Mouse (Mus musculus) cerebellum, adult 2 months (tissue): ENCODE measurements around the gene Ccnd3. TPM values are rescaled to one million over a fixed set of nuclear protein-coding genes. Genes with fewer than 3 reads are reported as not detected.

Experiments used
- DNase-seq, 2 experiments: peaks; one replicate each; pipeline ENCODE4 v3.0.0; 2021
- H3K27ac ChIP-seq: fragments of 200-500 bp; 2 replicates; pipeline ENCODE4 v1.5.1; 2012; ENCODE audit warnings: low read length, control low read depth, inconsistent platforms; ENCODE audit not compliant: insufficient read depth
- H3K27me3 ChIP-seq: fragments of 200-500 bp; 2 replicates; pipeline ENCODE4 v1.6.1; 2012; ENCODE audit warnings: inconsistent platforms, mild to moderate bottlenecking, low read length, moderate library complexity; ENCODE audit not compliant: control insufficient read depth, insufficient read depth
- H3K4me1 ChIP-seq: fragments of 200-500 bp; 2 replicates; pipeline ENCODE4 v1.6.1; 2011; ENCODE audit warnings: low read length; ENCODE audit not compliant: control insufficient read depth, insufficient read depth
- H3K4me3 ChIP-seq: fragments of 200-500 bp; replicated peaks from 2 replicates; pipeline ENCODE3; 2011; ENCODE audit warnings: mild to moderate bottlenecking, low read depth, low read length, control low read depth; ENCODE audit not compliant: insufficient read depth
- CTCF ChIP-seq: fragments of 200-500 bp; IDR thresholded peaks from 2 replicates; pipeline ENCODE4 v1.5.1; 2011; ENCODE audit warnings: low read depth, mild to moderate bottlenecking, control low read depth, low read length, moderate library complexity, borderline replicate concordance; ENCODE audit not compliant: insufficient read depth
- POLR2A ChIP-seq: fragments of 200-500 bp; IDR thresholded peaks from 2 replicates; pipeline ENCODE4 v1.6.1; 2011; ENCODE audit warnings: low read length, control low read depth, borderline replicate concordance; ENCODE audit not compliant: insufficient read depth
- WGBS: fragments of 180-500 bp; shearing (Covaris S2); methylation state at CpG from one replicate; pipeline ENCODE4 v1.1.7; 2018; 5-methylcytosine and 5-hydroxymethylcytosine counted together
- polyA plus RNA-seq: library from polyadenylated mRNA; depleted of rRNA; stranded (reverse); fragments of >200 nt; gene quantifications from 2 replicates; pipeline ENCODE4 v1.2.3, GENCODE M21; 2012

Gene Ccnd3
- polyA plus RNA-seq, 1 experiment, result 50.5 TPM

- no peak overlapping the region for H3K4me3 ChIP-seq
- no peak overlapping the region for H3K27ac ChIP-seq
- TF ChIP-seq CTCF, result no peak
- no peak for TF ChIP-seq POLR2A
- peaks cover 14% of the 10 kb centered on the region for H3K4me1 ChIP-seq
- 83% methylated on average over 11 of the region's 11 CpGs for WGBS
- DNase-seq, result no peak
- H3K27me3 ChIP-seq, result no peaks in the 10 kb centered on the region
These were observed 39.8 kb upstream of the Ccnd3 start for GRCm38 (mm10) chr17:47465016-47465415.

- H3K27ac ChIP-seq, result no peak overlapping the region
- H3K4me1 ChIP-seq, result peaks cover 26% of the 10 kb centered on the region
- no peaks in the 10 kb centered on the region for H3K27me3 ChIP-seq
- DNase-seq, result no peak
- WGBS, result 55% methylated on average over 9 of the region's 9 CpGs
- no peak for TF ChIP-seq CTCF
- no peak for TF ChIP-seq POLR2A
- no peak overlapping the region for H3K4me3 ChIP-seq
These were observed 38.6 kb upstream of the Ccnd3 start for GRCm38 (mm10) chr17:47466284-47466683.

- Histone ChIP-seq H3K4me3 (no peak overlapping the region), H3K27ac (no peak overlapping the region), H3K4me1 (peaks cover 26% of the 10 kb centered on the region), H3K27me3 (no peaks in the 10 kb centered on the region)
- WGBS, result 81% methylated on average over 11 of the region's 11 CpGs
- DNase-seq, result no peak
- TF ChIP-seq CTCF (no peak), POLR2A (no peak)
These were observed 37.2 kb upstream of the Ccnd3 start for GRCm38 (mm10) chr17:47467659-47468058.

- WGBS, result 51% methylated on average over 14 of the region's 14 CpGs
- peaks cover 26% of the 10 kb centered on the region for H3K4me1 ChIP-seq
- no peak overlapping the region for H3K27ac ChIP-seq
- no peak for DNase-seq
- no peaks in the 10 kb centered on the region for H3K27me3 ChIP-seq
- TF ChIP-seq POLR2A (no peak), CTCF (no peak)
- no peak overlapping the region for H3K4me3 ChIP-seq
These were observed 36.8 kb upstream of the Ccnd3 start for GRCm38 (mm10) chr17:47468063-47468462.

- WGBS, result 23% methylated on average over 34 of the region's 34 CpGs
- DNase-seq, result no peak
- H3K4me3 ChIP-seq, result no peak overlapping the region
- no peaks in the 10 kb centered on the region for H3K27me3 ChIP-seq
- no peak overlapping the region for H3K27ac ChIP-seq
- peaks cover 26% of the 10 kb centered on the region for H3K4me1 ChIP-seq
- TF ChIP-seq POLR2A (no peak), CTCF (no peak)
These were observed 36.4 kb upstream of the Ccnd3 start for GRCm38 (mm10) chr17:47468466-47468865.

- Histone ChIP-seq H3K4me1 (peaks cover 26% of the 10 kb centered on the region), H3K4me3 (no peak overlapping the region), H3K27ac (no peak overlapping the region; the same call in 1 of the 2 replicates), H3K27me3 (no peaks in the 10 kb centered on the region)
- DNase-seq, result no peak
- 72% methylated on average over 4 of the region's 4 CpGs for WGBS
- no peak for TF ChIP-seq CTCF
- TF ChIP-seq POLR2A, result no peak
These were observed 35.2 kb upstream of the Ccnd3 start for GRCm38 (mm10) chr17:47469642-47470041.

- no peak overlapping the region for H3K4me3 ChIP-seq
- H3K27me3 ChIP-seq, result no peaks in the 10 kb centered on the region
- TF ChIP-seq CTCF (no peak), POLR2A (no peak)
- WGBS, result 10% methylated on average over 4 of the region's 4 CpGs
- peaks cover 26% of the 10 kb centered on the region for H3K4me1 ChIP-seq
- H3K27ac ChIP-seq, result no peak overlapping the region
- DNase-seq, result peak; percentile 71 to 78
These were observed 34.7 kb upstream of the Ccnd3 start for GRCm38 (mm10) chr17:47470121-47470520.

GRCm38 (mm10) chr17:47470686-47471085 lies 34.2 kb upstream of the Ccnd3 start:
- 11% methylated on average over 5 of the region's 5 CpGs for WGBS
- peak overlapping the region; percentile 34; the same call in 1 of the 2 replicates for H3K27ac ChIP-seq
- peaks cover 26% of the 10 kb centered on the region for H3K4me1 ChIP-seq
- no peak for TF ChIP-seq POLR2A
- no peak for TF ChIP-seq CTCF
- H3K4me3 ChIP-seq, result no peak overlapping the region
- no peaks in the 10 kb centered on the region for H3K27me3 ChIP-seq
- peak; percentile 74 to 83 for DNase-seq
